Mouse (Mus musculus) stomach, embryonic 16.5 days (tissue): Measurements from ENCODE around the gene Mybpc3. TPM values are rescaled to one million over a fixed set of nuclear protein-coding genes. Genes with fewer than 3 reads are reported as not detected.

Source experiments
- ATAC-seq: fragments of 200-750 bp; cut with Nextera tagmentation; 2 replicates; pipeline ENCODE4 v1.8.0; 2017; ENCODE audit warnings: moderate number of reproducible peaks, moderate TSS enrichment; ENCODE audit not compliant: insufficient read depth, low FRiP score
- H3K27ac ChIP-seq: fragments of 300-500 bp; sonication (generic); 2 replicates; pipeline ENCODE4 v1.5.1; 2014; ENCODE audit warnings: low read length
- H3K27me3 ChIP-seq: fragments of 300-500 bp; sonication (generic); 2 replicates; pipeline ENCODE4 v1.6.1; 2014; ENCODE audit warnings: low read length, control low read depth, mixed read lengths; ENCODE audit not compliant: control insufficient read depth, insufficient read depth
- H3K36me3 ChIP-seq: fragments of 300-500 bp; sonication (generic); 2 replicates; pipeline ENCODE4 v1.6.1; 2014; ENCODE audit warnings: low read length; ENCODE audit not compliant: control insufficient read depth, insufficient read depth
- H3K4me1 ChIP-seq: fragments of 300-500 bp; sonication (generic); 2 replicates; pipeline ENCODE4 v1.6.1; 2014; ENCODE audit warnings: low read length, control low read depth, mixed read lengths; ENCODE audit not compliant: control insufficient read depth, insufficient read depth
- H3K4me2 ChIP-seq: fragments of 300-500 bp; sonication (generic); 2 replicates; pipeline ENCODE4 v1.6.1; 2014; ENCODE audit warnings: low read depth, low read length, mixed read lengths
- H3K4me3 ChIP-seq: fragments of 300-500 bp; sonication (generic); replicated peaks from 2 replicates; pipeline ENCODE4 v1.5.1; 2014; ENCODE audit warnings: mild to moderate bottlenecking, low read length
- H3K9ac ChIP-seq: fragments of 300-500 bp; sonication (generic); 2 replicates; pipeline ENCODE4 v1.6.1; 2014; ENCODE audit warnings: low read length
- H3K9me3 ChIP-seq: fragments of 300-500 bp; sonication (generic); replicated peaks from 2 replicates; pipeline ENCODE4 v1.6.1; 2016; ENCODE audit warnings: low read length, control low read depth; ENCODE audit not compliant: control insufficient read depth
- WGBS: fragments of 180-500 bp; shearing (Covaris S2); extraction: QIAGEN DNeasy Blood & Tissue Kit; methylation state at CpG from one replicate; pipeline ENCODE4 v1.1.7; 2014; 5-methylcytosine and 5-hydroxymethylcytosine counted together
- polyA plus RNA-seq: library from polyadenylated mRNA; unstranded; fragments of >200 nt; fragmentation: Nextera tagmentation; extraction: Ambion mirVana; gene quantifications from 2 replicates; pipeline ENCODE4 v1.2.1, GENCODE M21; 2015

The Mybpc3 gene
- polyA plus RNA-seq, 1 experiment from 2014 or later: 0.54 TPM

DNA sequence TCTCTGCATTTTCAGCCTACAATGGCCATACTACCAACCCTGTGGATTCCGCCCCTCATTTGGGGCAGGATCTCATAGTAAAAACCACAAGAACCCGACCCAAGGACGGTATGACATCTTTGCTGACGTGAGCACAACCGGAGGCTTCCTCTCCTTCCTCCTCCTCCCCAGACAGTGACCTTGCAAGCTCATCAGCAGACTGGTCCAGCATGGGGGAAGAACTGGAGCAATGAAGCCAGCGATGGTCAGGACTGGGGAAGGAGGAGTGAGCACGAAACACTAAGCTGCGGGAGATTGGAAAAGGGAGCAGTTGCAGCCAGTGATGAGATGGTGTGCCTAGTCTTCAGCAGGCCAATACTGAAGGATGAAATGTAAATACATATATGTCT, 64.1 kb downstream of the Mybpc3 start:
- no peak for ATAC-seq
- Histone ChIP-seq H3K27ac (no peak overlapping the region; the same call in 1 of the 2 replicates), H3K27me3 (no peaks in the 10 kb centered on the region), H3K9ac (peak overlapping the region; percentile 86), H3K36me3 (no peaks in the 10 kb centered on the region), H3K9me3 (no peaks in the 10 kb centered on the region), H3K4me1 (peaks cover 10% of the 10 kb centered on the region; the same call in 1 of the 2 replicates), H3K4me2 (peak overlapping the region; percentile 66), H3K4me3 (peak overlapping the region; percentile 97)
- 12% methylated on average over 8 of the region's 8 CpGs for WGBS

DNA sequence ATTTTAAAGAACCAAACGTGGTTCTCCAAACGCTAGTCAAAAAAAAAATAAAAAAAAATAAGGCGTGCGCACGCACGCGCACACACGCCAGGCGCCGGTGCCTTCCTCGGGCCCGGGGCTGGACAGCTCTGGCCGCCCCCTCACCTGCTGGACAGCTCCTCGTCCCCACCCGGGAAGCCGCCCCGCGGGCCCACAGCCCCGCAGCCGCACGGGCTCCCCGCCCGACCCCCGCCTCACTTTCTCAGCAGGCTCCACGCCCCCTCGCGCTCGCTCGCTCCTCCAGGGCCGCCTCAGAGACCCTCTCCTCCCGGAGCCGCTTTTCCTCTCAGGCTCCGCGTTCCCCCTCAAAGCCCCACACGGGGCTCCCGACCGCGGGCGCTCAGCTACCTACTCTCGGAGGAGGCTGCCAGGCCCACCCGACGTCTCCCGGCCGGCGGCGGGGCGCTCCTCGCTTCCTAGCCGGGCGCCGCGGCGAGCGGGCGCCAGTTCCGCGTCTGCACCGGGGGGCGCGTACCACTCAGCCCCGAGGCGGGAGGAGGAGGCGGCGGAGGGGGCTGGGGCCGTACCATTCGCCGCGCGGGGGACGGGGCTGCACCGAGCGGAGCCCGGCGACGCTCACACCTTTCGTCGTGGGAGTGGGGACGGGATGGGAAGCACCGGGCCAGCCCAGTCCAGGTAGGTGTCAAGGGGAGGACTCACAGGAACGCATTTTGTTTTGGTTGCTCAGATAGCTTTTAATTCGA, 64.6 kb downstream of the Mybpc3 start:
- Histone ChIP-seq H3K27ac (peak overlapping the region; percentile 81), H3K4me2 (peak overlapping the region; percentile 66), H3K27me3 (no peaks in the 10 kb centered on the region), H3K4me3 (peak overlapping the region; percentile 97), H3K36me3 (no peaks in the 10 kb centered on the region), H3K9ac (peak overlapping the region; percentile 86), H3K4me1 (peaks cover 10% of the 10 kb centered on the region; the same call in 1 of the 2 replicates), H3K9me3 (no peaks in the 10 kb centered on the region)
- under 1% methylated on average over 77 of the region's 81 CpGs for WGBS
- ATAC-seq: peak; percentile 95

DNA sequence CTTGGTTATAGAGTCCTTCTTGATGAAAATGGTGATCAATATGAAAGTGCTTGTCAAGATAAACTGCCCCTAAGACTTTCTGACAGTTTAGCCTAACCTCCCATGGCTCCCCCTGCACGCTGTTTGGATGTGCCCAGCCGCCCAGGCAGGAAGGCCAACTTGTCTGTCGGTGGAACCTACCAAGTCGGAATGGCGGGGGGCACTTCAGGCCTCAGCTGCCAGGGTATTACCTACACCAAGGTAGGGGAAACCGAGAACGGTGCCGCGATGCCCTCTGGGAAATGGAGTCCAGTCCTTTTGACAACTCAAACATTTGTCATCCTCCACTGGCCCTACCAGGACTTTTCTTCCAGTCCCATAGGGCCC, 65.2 kb downstream of the Mybpc3 start:
- H3K4me3 ChIP-seq: peak overlapping the region; percentile 97
- peak overlapping the region; percentile 81 for H3K27ac ChIP-seq
- peak overlapping the region; percentile 66 for H3K4me2 ChIP-seq
- no peaks in the 10 kb centered on the region for H3K27me3 ChIP-seq
- H3K9ac ChIP-seq: peak overlapping the region; percentile 86
- H3K9me3 ChIP-seq: no peaks in the 10 kb centered on the region
- H3K4me1 ChIP-seq: peaks cover 10% of the 10 kb centered on the region; the same call in 1 of the 2 replicates
- 0% methylated on average over 9 of the region's 9 CpGs for WGBS
- H3K36me3 ChIP-seq: no peaks in the 10 kb centered on the region
- ATAC-seq: peak; percentile 97

DNA sequence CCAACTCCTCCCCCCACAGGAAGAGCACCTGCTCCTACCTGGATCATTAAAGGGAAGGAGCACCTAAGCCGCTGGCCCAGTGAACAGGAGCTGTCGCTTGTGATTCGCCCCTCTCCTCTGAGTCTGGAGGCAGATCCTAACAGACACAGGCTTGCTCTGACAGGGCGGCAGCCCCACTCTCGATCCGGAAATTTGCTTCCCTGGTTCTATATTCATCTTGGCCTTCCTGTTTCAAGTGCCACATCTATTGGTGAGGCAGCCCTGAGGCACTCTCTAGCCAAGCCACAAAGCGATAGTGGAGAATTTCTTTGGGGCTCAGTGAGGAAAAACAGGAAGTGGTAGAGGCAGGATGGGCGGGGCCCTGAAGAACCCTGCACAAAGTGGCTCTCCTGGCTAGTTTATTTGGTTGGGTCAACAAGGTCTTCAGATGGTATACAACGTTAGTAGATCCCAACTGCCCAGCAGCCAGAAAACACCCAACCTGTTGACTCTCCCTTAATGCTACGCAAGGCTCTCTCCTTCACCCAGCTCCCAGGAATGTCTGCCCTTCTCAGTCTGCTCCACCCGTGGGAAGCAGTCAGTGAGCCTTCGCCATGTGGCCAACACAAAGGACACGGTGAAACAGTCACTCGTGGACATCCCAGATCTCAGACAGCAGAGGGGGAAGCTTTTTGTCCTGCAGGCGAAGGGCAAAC, 65.9 kb downstream of the Mybpc3 start, which contains the start of gene Madd:
Gene Madd (minus strand): TSS at position 127 of the 695 bp plus-strand sequence.
- peak within 1 kb of the TSS; percentile 97 for H3K4me3 ChIP-seq
- H3K4me2 ChIP-seq: peak within 1 kb of the TSS; percentile 66
- peak within 1 kb of the TSS; percentile 86 for H3K9ac ChIP-seq
- no peaks in the 10 kb centered on the region for H3K27me3 ChIP-seq
- peaks cover 10% of the 10 kb centered on the region; the same call in 1 of the 2 replicates for H3K4me1 ChIP-seq
- 61% methylated on average over 15 of the region's 15 CpGs for WGBS
- no peaks in the 10 kb centered on the region for H3K36me3 ChIP-seq
- peak within 1 kb of the TSS; percentile 81 for H3K27ac ChIP-seq
- no peak for ATAC-seq
- H3K9me3 ChIP-seq: no peaks in the 10 kb centered on the region

Other genes starting within 250 kb of the Mybpc3 start
- 5.3 and 5.7 TPM in 2 replicates for gene C1qtnf4, start 232.3 kb upstream of the Mybpc3 start, polyA plus RNA-seq
- gene Kbtbd4, start 213.4 kb upstream of the Mybpc3 start, polyA plus RNA-seq: 29.7 and 32.4 TPM in 2 replicates
- 221 and 234 TPM in 2 replicates for gene Ndufs3, start 213.3 kb upstream of the Mybpc3 start, polyA plus RNA-seq
- 74.3 and 81.5 TPM in 2 replicates for gene Celf1, start 177.8 kb upstream of the Mybpc3 start, polyA plus RNA-seq
- gene Rapsn, start 82.5 kb upstream of the Mybpc3 start, polyA plus RNA-seq: 1.5 and 4.8 TPM in 2 replicates
- gene Psmc3, start 64.1 kb upstream of the Mybpc3 start, polyA plus RNA-seq: 264 and 286 TPM in 2 replicates
- 43.7 and 51.3 TPM in 2 replicates for gene Slc39a13, start 47.7 kb upstream of the Mybpc3 start, polyA plus RNA-seq
- 5.1 and 6.7 TPM in 2 replicates for gene Spi1, start 35.8 kb upstream of the Mybpc3 start, polyA plus RNA-seq
- gene Madd, start 65.7 kb downstream of the Mybpc3 start, polyA plus RNA-seq: 14.3 and 17.2 TPM in 2 replicates
- gene Nr1h3, start 84.7 kb downstream of the Mybpc3 start, polyA plus RNA-seq: 3.5 and 4.2 TPM in 2 replicates
- 23.1 and 24.5 TPM in 2 replicates for gene Acp2, start 84.7 kb downstream of the Mybpc3 start, polyA plus RNA-seq
- 17.1 and 20.5 TPM in 2 replicates for gene Ddb2, start 118.8 kb downstream of the Mybpc3 start, polyA plus RNA-seq
- gene Pacsin3, start 137.8 kb downstream of the Mybpc3 start, polyA plus RNA-seq: 65.5 and 73.3 TPM in 2 replicates
- gene Arfgap2, start 146.8 kb downstream of the Mybpc3 start, polyA plus RNA-seq: 82.0 and 82.3 TPM in 2 replicates